Mouse (Mus musculus): Measurements from ENCODE around the gene RPS10-NUDT3. TPM values are rescaled to one million over a fixed set of nuclear protein-coding genes. Genes with fewer than 3 reads are reported as not detected.

The RPS10-NUDT3 gene
- polyA plus RNA-seq, 1 experiment from 2014 or later = not detected

GRCm38 (mm10) chr17:27555075-27555511, 79.9 kb downstream of the RPS10-NUDT3 start:
- H3K4me1 ChIP-seq (replicated peaks) = peaks cover 42% of the 10 kb centered on the region
- no peak for ATAC-seq (ENCODE audit: low FRiP score)
- no peaks in the 10 kb centered on the region for H3K9me3 ChIP-seq
- H3K4me2 ChIP-seq = peak overlapping the region; percentile 85
- H3K36me3 ChIP-seq = no peaks in the 10 kb centered on the region
- H3K27me3 ChIP-seq = peaks cover 18% of the 10 kb centered on the region
- peak overlapping the region; percentile 69 for H3K4me3 ChIP-seq
- WGBS = under 1% methylated on average over 34 of the region's 39 CpGs
- H3K27ac ChIP-seq = peak overlapping the region; percentile 94; the same call in 1 of the 2 replicates
- peak overlapping the region; percentile 90 for H3K9ac ChIP-seq

- Histone ChIP-seq H3K9me3 (no peaks in the 10 kb centered on the region), H3K4me2 (peak overlapping the region; percentile 85), H3K4me3 (peak overlapping the region; percentile 69; the same call in 1 of the 2 replicates), H3K36me3 (no peaks in the 10 kb centered on the region), H3K27me3 (peaks cover 18% of the 10 kb centered on the region), H3K27ac (no peak overlapping the region), H3K9ac (peak overlapping the region; percentile 90; the same call in 1 of the 2 replicates), H3K4me1 (replicated peaks) (peaks cover 40% of the 10 kb centered on the region)
- no peak for ATAC-seq (ENCODE audit: low FRiP score)
- 44% methylated on average over 20 of the region's 20 CpGs for WGBS
Measured at GRCm38 (mm10) chr17:27554062-27554960, 80.7 kb downstream of the RPS10-NUDT3 start.

- 76% methylated on average over 23 of the region's 23 CpGs for WGBS
Measured at GRCm38 (mm10) chr17:27552215-27553201, 82.5 kb downstream of the RPS10-NUDT3 start.

GRCm38 (mm10) chr17:27551393-27551940, 83.6 kb downstream of the RPS10-NUDT3 start:
- Histone ChIP-seq H3K27me3 (peaks cover 19% of the 10 kb centered on the region), H3K27ac (no peak overlapping the region), H3K4me2 (no peak overlapping the region), H3K9me3 (no peaks in the 10 kb centered on the region), H3K4me3 (no peak overlapping the region), H3K9ac (no peak overlapping the region), H3K36me3 (no peaks in the 10 kb centered on the region), H3K4me1 (replicated peaks) (peaks cover 25% of the 10 kb centered on the region)
- 64% methylated on average over 10 of the region's 10 CpGs for WGBS
- no peak for ATAC-seq (ENCODE audit: low FRiP score)

More at GRCm38 (mm10) chr17:27552215-27553201, 82.5 kb downstream of the RPS10-NUDT3 start:
- no peaks in the 10 kb centered on the region for H3K9me3 ChIP-seq
- no peak overlapping the region for H3K9ac ChIP-seq
- no peak overlapping the region for H3K4me3 ChIP-seq
- no peak overlapping the region for H3K4me2 ChIP-seq
- peaks cover 18% of the 10 kb centered on the region for H3K27me3 ChIP-seq
- H3K36me3 ChIP-seq = no peaks in the 10 kb centered on the region
- no peak overlapping the region for H3K27ac ChIP-seq
- peaks cover 29% of the 10 kb centered on the region for H3K4me1 ChIP-seq (replicated peaks)
- no peak for ATAC-seq (ENCODE audit: low FRiP score)

GRCm38 (mm10) chr17:27549234-27549633, 85.8 kb downstream of the RPS10-NUDT3 start:
- WGBS = 42% methylated on average over 8 of the region's 8 CpGs
- no peak for ATAC-seq (ENCODE audit: low FRiP score)
- Histone ChIP-seq H3K27me3 (peaks cover 6% of the 10 kb centered on the region; the same call in 1 of the 2 replicates), H3K4me3 (no peak overlapping the region), H3K9ac (no peak overlapping the region; the same call in 1 of the 2 replicates), H3K27ac (no peak overlapping the region), H3K36me3 (no peaks in the 10 kb centered on the region), H3K9me3 (no peaks in the 10 kb centered on the region), H3K4me1 (replicated peaks) (peaks cover 11% of the 10 kb centered on the region), H3K4me2 (no peak overlapping the region)

GRCm38 (mm10) chr17:27547253-27547868, 87.7 kb downstream of the RPS10-NUDT3 start:
- no peaks in the 10 kb centered on the region for H3K9me3 ChIP-seq
- no peak overlapping the region for H3K9ac ChIP-seq
- H3K4me3 ChIP-seq = no peak overlapping the region
- no peak overlapping the region for H3K4me2 ChIP-seq
- H3K27me3 ChIP-seq = 0 out of 2 replicates have a peak, but pooled peaks cover 3% of the 10 kb centered on the region
- H3K27ac ChIP-seq = no peak overlapping the region
- 74% methylated on average over 9 of the region's 9 CpGs for WGBS
- peaks cover 11% of the 10 kb centered on the region for H3K4me1 ChIP-seq (replicated peaks)
- no peaks in the 10 kb centered on the region for H3K36me3 ChIP-seq
- ATAC-seq (ENCODE audit: low FRiP score) = no peak

- H3K27ac ChIP-seq = no peak overlapping the region
- WGBS = 70% methylated on average over 7 of the region's 7 CpGs
- no peaks in the 10 kb centered on the region for H3K36me3 ChIP-seq
- no peak overlapping the region for H3K4me3 ChIP-seq
- no peak for ATAC-seq (ENCODE audit: low FRiP score)
- H3K9ac ChIP-seq = 0 out of 2 replicates have a peak overlapping the region, but pooled peaks have one; percentile 39
- no peaks in the 10 kb centered on the region for H3K9me3 ChIP-seq
- H3K4me1 ChIP-seq (replicated peaks) = peaks cover 11% of the 10 kb centered on the region
- no peak overlapping the region for H3K4me2 ChIP-seq
- 0 out of 2 replicates have a peak, but pooled peaks cover 3% of the 10 kb centered on the region for H3K27me3 ChIP-seq
Measured at GRCm38 (mm10) chr17:27546574-27547085, 88.4 kb downstream of the RPS10-NUDT3 start.

GRCm38 (mm10) chr17:27545991-27546390, 89.0 kb downstream of the RPS10-NUDT3 start:
- ATAC-seq (ENCODE audit: low FRiP score) = no peak
- peak overlapping the region; percentile 39; the same call in 1 of the 2 replicates for H3K9ac ChIP-seq
- H3K4me3 ChIP-seq = no peak overlapping the region
- WGBS = 56% methylated on average over 12 of the region's 12 CpGs
- H3K27me3 ChIP-seq = 0 out of 2 replicates have a peak, but pooled peaks cover 3% of the 10 kb centered on the region
- H3K36me3 ChIP-seq = no peaks in the 10 kb centered on the region
- H3K4me1 ChIP-seq (replicated peaks) = peaks cover 11% of the 10 kb centered on the region
- H3K4me2 ChIP-seq = no peak overlapping the region
- H3K9me3 ChIP-seq = no peaks in the 10 kb centered on the region
- H3K27ac ChIP-seq = no peak overlapping the region

GRCm38 (mm10) chr17:27544551-27544950, 90.5 kb downstream of the RPS10-NUDT3 start:
- no peak overlapping the region for H3K4me2 ChIP-seq
- no peak overlapping the region for H3K9ac ChIP-seq
- no peak overlapping the region for H3K27ac ChIP-seq
- peaks cover 9% of the 10 kb centered on the region for H3K4me1 ChIP-seq (replicated peaks)
- H3K9me3 ChIP-seq = no peaks in the 10 kb centered on the region
- H3K4me3 ChIP-seq = no peak overlapping the region
- H3K27me3 ChIP-seq = 0 out of 2 replicates have a peak, but pooled peaks cover 3% of the 10 kb centered on the region
- WGBS = 81% methylated on average over 11 of the region's 11 CpGs
- ATAC-seq (ENCODE audit: low FRiP score) = no peak
- H3K36me3 ChIP-seq = no peaks in the 10 kb centered on the region

GRCm38 (mm10) chr17:27541984-27542383, 93.0 kb downstream of the RPS10-NUDT3 start:
- Histone ChIP-seq H3K36me3 (no peaks in the 10 kb centered on the region), H3K27me3 (0 out of 2 replicates have a peak, but pooled peaks cover 3% of the 10 kb centered on the region), H3K4me3 (no peak overlapping the region), H3K4me1 (replicated peaks) (no peaks in the 10 kb centered on the region), H3K9ac (no peak overlapping the region), H3K9me3 (no peaks in the 10 kb centered on the region), H3K27ac (no peak overlapping the region), H3K4me2 (no peak overlapping the region)
- 77% methylated on average over 3 of the region's 3 CpGs for WGBS
- no peak for ATAC-seq (ENCODE audit: low FRiP score)

GRCm38 (mm10) chr17:27541261-27541660, 93.8 kb downstream of the RPS10-NUDT3 start:
- Histone ChIP-seq H3K36me3 (no peaks in the 10 kb centered on the region), H3K4me1 (replicated peaks) (no peaks in the 10 kb centered on the region), H3K4me2 (no peak overlapping the region), H3K4me3 (no peak overlapping the region), H3K27me3 (no peaks in the 10 kb centered on the region), H3K9ac (no peak overlapping the region), H3K27ac (no peak overlapping the region), H3K9me3 (no peaks in the 10 kb centered on the region)
- 86% methylated on average over 2 of the region's 2 CpGs for WGBS
- ATAC-seq (ENCODE audit: low FRiP score) = no peak
